Comparison of ENCODE assay signal across 14 mouse cellular contexts in genomic region chr4:136782579-136782925, GRCm38 (mm10). TPM values are rescaled to one million over a fixed set of nuclear protein-coding genes. Genes with fewer than 3 reads are reported as not detected.
A peak's percentile ranks its signal among the peaks of the same experiment; 100 is the strongest.
DNase-seq lines count a peak whose midpoint lies in the region; ATAC-seq and TF ChIP-seq lines count a peak whose summit lies in the region.
"Had no signal": no experiment of that assay in that cellular context is flagged by ENCODE, and none has a peak within 500 bp of the region (broad histone marks: within the 10 kb centered on the region; RNA-seq: fewer than 3 reads in every experiment).

No protein-coding gene starts in this region.

- DNase-seq in lung, postnatal 0 days (ENCODE audit: low spot score) = no peak
- DNase-seq in embryonic facial prominence, embryonic 10.5 days (ENCODE audit: low spot score) = no peak
- no peak for DNase-seq in left cerebral cortex, postnatal 36 days (ENCODE audit: low spot score in 2 of 2)
- no peak for DNase-seq in layer of hippocampus, postnatal 14 days (ENCODE audit: low spot score in 2 of 2)
- DNase-seq in thymus, postnatal 0 days (ENCODE audit: low spot score) = no peak
- DNase-seq: right cerebral cortex, postnatal 25 days had no signal

- peak overlapping the region; percentile 30; the same call in 1 of the 2 replicates for H3K9ac ChIP-seq in forebrain, embryonic 13.5 days
- no peak overlapping the region for H3K9ac ChIP-seq in forebrain, embryonic 15.5 days (replicated peaks)
- H3K9ac ChIP-seq in lung, embryonic 15.5 days = no peak overlapping the region
- no peak overlapping the region for H3K9ac ChIP-seq in lung, postnatal 0 days (replicated peaks; ENCODE audit: low read depth)
- H3K9ac ChIP-seq: hindbrain, embryonic 12.5 days; limb, embryonic 12.5 days; neural tube, embryonic 15.5 days had no signal

- H3K4me2 ChIP-seq in forebrain, embryonic 13.5 days = no peak overlapping the region
- H3K4me2 ChIP-seq in forebrain, embryonic 15.5 days (replicated peaks) = no peak overlapping the region
- no peak overlapping the region for H3K4me2 ChIP-seq in lung, embryonic 15.5 days
- H3K4me2 ChIP-seq in lung, postnatal 0 days (replicated peaks; ENCODE audit: low read depth, low read length) = no peak overlapping the region
- H3K4me2 ChIP-seq: hindbrain, embryonic 12.5 days; limb, embryonic 12.5 days; neural tube, embryonic 15.5 days had no signal

- H3K9me3 ChIP-seq in forebrain, embryonic 13.5 days (replicated peaks) = no peaks in the 10 kb centered on the region
- H3K9me3 ChIP-seq in forebrain, embryonic 15.5 days = no peaks in the 10 kb centered on the region
- no peaks in the 10 kb centered on the region for H3K9me3 ChIP-seq in lung, embryonic 15.5 days
- H3K9me3 ChIP-seq in lung, postnatal 0 days (ENCODE audit: low read length) = no peaks in the 10 kb centered on the region
- H3K9me3 ChIP-seq in embryonic facial prominence, embryonic 10.5 days = no peaks in the 10 kb centered on the region
- H3K9me3 ChIP-seq: hindbrain, embryonic 12.5 days; limb, embryonic 12.5 days; neural tube, embryonic 15.5 days had no signal

- no peak for ATAC-seq in forebrain, embryonic 13.5 days
- ATAC-seq in forebrain, embryonic 15.5 days (replicated peaks) = no peak
- ATAC-seq in lung, embryonic 15.5 days (ENCODE audit: borderline replicate concordance, extremely low read depth, low FRiP score, low TSS enrichment) = no peak
- ATAC-seq in lung, postnatal 0 days = no peak
- ATAC-seq: midbrain, embryonic 16.5 days had no signal

- H3K36me3 ChIP-seq in forebrain, embryonic 13.5 days (ENCODE audit: poor library complexity, severe bottlenecking) = no peaks in the 10 kb centered on the region
- no peaks in the 10 kb centered on the region for H3K36me3 ChIP-seq in forebrain, embryonic 15.5 days
- H3K36me3 ChIP-seq in lung, embryonic 15.5 days = no peaks in the 10 kb centered on the region
- no peaks in the 10 kb centered on the region for H3K36me3 ChIP-seq in lung, postnatal 0 days (ENCODE audit: insufficient read depth, low read length)
- 0 out of 2 replicates have a peak, but pooled peaks cover 15% of the 10 kb centered on the region for H3K36me3 ChIP-seq in embryonic facial prominence, embryonic 10.5 days (replicated peaks)
- H3K36me3 ChIP-seq: hindbrain, embryonic 12.5 days; limb, embryonic 12.5 days; neural tube, embryonic 15.5 days had no signal

- H3K27me3 ChIP-seq in forebrain, embryonic 13.5 days = no peaks in the 10 kb centered on the region
- no peaks in the 10 kb centered on the region for H3K27me3 ChIP-seq in forebrain, embryonic 15.5 days
- 0 out of 2 replicates have a peak, but pooled peaks cover 2% of the 10 kb centered on the region for H3K27me3 ChIP-seq in lung, embryonic 15.5 days
- no peaks in the 10 kb centered on the region for H3K27me3 ChIP-seq in lung, postnatal 0 days (replicated peaks; ENCODE audit: insufficient read depth, low read length)
- no peaks in the 10 kb centered on the region for H3K27me3 ChIP-seq in embryonic facial prominence, embryonic 10.5 days (replicated peaks; ENCODE audit: low read depth, poor library complexity, severe bottlenecking)
- H3K27me3 ChIP-seq: hindbrain, embryonic 12.5 days; limb, embryonic 12.5 days; neural tube, embryonic 15.5 days had no signal

- H3K4me1 ChIP-seq in forebrain, embryonic 13.5 days = peaks cover 84% of the 10 kb centered on the region
- peaks cover 58% of the 10 kb centered on the region for H3K4me1 ChIP-seq in forebrain, embryonic 15.5 days
- peaks cover 38% of the 10 kb centered on the region for H3K4me1 ChIP-seq in lung, embryonic 15.5 days
- no peaks in the 10 kb centered on the region for H3K4me1 ChIP-seq in lung, postnatal 0 days (ENCODE audit: insufficient read depth, low read depth, low read length)
- peaks cover 97% of the 10 kb centered on the region for H3K4me1 ChIP-seq in embryonic facial prominence, embryonic 10.5 days

- intact Hi-C loops in left cerebral cortex, postnatal 36 days (cut with DNase I) = no loop called here

- TF ChIP-seq CTCF in lung, postnatal 0 days (IDR thresholded peaks at IDR 0.05) = no peak

- no peak for TF ChIP-seq EP300 in lung, postnatal 0 days (IDR thresholded peaks at IDR 0.05)

- no peak overlapping the region for H3K27ac ChIP-seq in forebrain, embryonic 13.5 days
- no peak overlapping the region for H3K27ac ChIP-seq in forebrain, embryonic 15.5 days (replicated peaks)
- 0 out of 2 replicates have a peak overlapping the region, but pooled peaks have one; percentile 35 for H3K27ac ChIP-seq in lung, embryonic 15.5 days
- H3K27ac ChIP-seq in lung, postnatal 0 days (ENCODE audit: low read length) = no peak overlapping the region
- H3K27ac ChIP-seq in embryonic facial prominence, embryonic 10.5 days (replicated peaks) = peak overlapping the region; percentile 80
- H3K27ac ChIP-seq: heart, adult 2 months had no signal

- 100% methylated on average over 1 of the region's 1 CpGs for WGBS in forebrain, embryonic 13.5 days
- WGBS in forebrain, embryonic 15.5 days = 96% methylated on average over 1 of the region's 1 CpGs
- WGBS in lung, embryonic 15.5 days = 93% methylated on average over 1 of the region's 1 CpGs
- WGBS in lung, postnatal 0 days = 93% methylated on average over 1 of the region's 1 CpGs
- WGBS in embryonic facial prominence, embryonic 10.5 days = 90% methylated on average over 1 of the region's 1 CpGs

- no peak overlapping the region for H3K4me3 ChIP-seq in forebrain, embryonic 13.5 days
- no peak overlapping the region for H3K4me3 ChIP-seq in forebrain, embryonic 15.5 days
- no peak overlapping the region for H3K4me3 ChIP-seq in lung, embryonic 15.5 days
- H3K4me3 ChIP-seq in lung, postnatal 0 days (ENCODE audit: low read depth, low read length) = no peak overlapping the region
- H3K4me3 ChIP-seq in embryonic facial prominence, embryonic 10.5 days = no peak overlapping the region
- H3K4me3 ChIP-seq: heart, adult 2 months; hindbrain, embryonic 12.5 days; limb, embryonic 12.5 days; neural tube, embryonic 15.5 days had no signal

RNA-seq across cellular contexts. Expression of gene Ephb2, which starts 53.2 kb away (rescaled TPM):
- 10.7 and 12.7 TPM in 2 replicates for polyA plus RNA-seq in forebrain, embryonic 13.5 days (2015; fragmentation: Nextera tagmentation; extraction: Ambion mirVana)
- polyA plus RNA-seq in forebrain, embryonic 15.5 days (2015; fragmentation: Nextera tagmentation; extraction: Ambion mirVana) = 18.9 and 20.4 TPM in 2 replicates
- 5.1 and 5.8 TPM in 2 replicates for polyA plus RNA-seq in lung, embryonic 15.5 days (2015; fragmentation: Nextera tagmentation; extraction: Ambion mirVana)
- 0.63 and 0.74 TPM in 2 replicates for polyA plus RNA-seq in lung, postnatal 0 days (2015; fragmentation: Nextera tagmentation; extraction: Ambion mirVana)
- polyA plus RNA-seq in embryonic facial prominence, embryonic 10.5 days (2016; fragmentation: Nextera tagmentation; extraction: Ambion mirVana) = 10.7 and 12.4 TPM in 2 replicates
- total RNA-seq in left cerebral cortex, postnatal 36 days (2021) = 10 to 100 TPM; 16.9 to 18.0 TPM
- 10 to 100 TPM; 40.5 to 43.9 TPM for total RNA-seq in layer of hippocampus, postnatal 14 days (2021)
- polyA plus RNA-seq in thymus, postnatal 0 days (2015; fragmentation: Nextera tagmentation; extraction: Ambion mirVana) = 2.6 and 3.3 TPM in 2 replicates

Comparison
In these comparisons a context has a peak if more than half of its experiments do, and no peak if none do; other contexts are left out.
1. H3K27ac ChIP-seq: peak in lung, embryonic 15.5 days (single experiment) and embryonic facial prominence, embryonic 10.5 days (single experiment); none in forebrain, embryonic 13.5 days (single experiment), forebrain, embryonic 15.5 days (single experiment) and lung, postnatal 0 days (single experiment).